Mouse (Mus musculus) olfactory bulb, adult 2 months (tissue): ENCODE results near the gene Dap3.

Experiments used
- CTCF ChIP-seq: fragments of 200-500 bp; IDR thresholded peaks from 2 replicates; pipeline ENCODE4 v1.5.1; 2012; ENCODE audit warnings: low read depth, mild to moderate bottlenecking, low read length, moderate library complexity; ENCODE audit not compliant: insufficient read depth
- POLR2A ChIP-seq: fragments of 200-500 bp; IDR thresholded peaks from 2 replicates; pipeline ENCODE4 v1.6.1; 2012; ENCODE audit warnings: mild to moderate bottlenecking, low read depth, low read length, moderate library complexity; ENCODE audit not compliant: insufficient read depth

GRCm38 (mm10) chr3:88923989-88924591 lies 26.9 kb downstream of the Dap3 start:
- TF ChIP-seq POLR2A = no peak
- no peak for TF ChIP-seq CTCF
